Mouse (Mus musculus) limb, embryonic 14.5 days (tissue): ENCODE data around the gene Gga1. TPM values are rescaled to one million over a fixed set of nuclear protein-coding genes. Genes with fewer than 3 reads are reported as not detected.

Experiments
- ATAC-seq: fragments of 200-750 bp; cut with Nextera tagmentation; 2 replicates; pipeline ENCODE4 v1.8.0; 2017; ENCODE audit warnings: low read depth, moderate number of reproducible peaks, moderate TSS enrichment; ENCODE audit not compliant: low FRiP score
- DNase-seq: peaks from one replicate; pipeline ENCODE4 v3.0.0-alpha.2; 2015; ENCODE audit warnings: low spot score
- H3K27ac ChIP-seq: fragments of 300-500 bp; sonication (generic); replicated peaks from 2 replicates; pipeline ENCODE4 v1.5.1; 2014; ENCODE audit warnings: low read depth, mild to moderate bottlenecking, low read length, moderate library complexity, mixed read lengths
- H3K27me3 ChIP-seq: fragments of 300-500 bp; sonication (generic); 2 replicates; pipeline ENCODE4 v1.6.1; 2014; ENCODE audit warnings: low read length, mixed read lengths; ENCODE audit not compliant: control insufficient read depth, insufficient read depth
- H3K36me3 ChIP-seq: fragments of 300-500 bp; sonication (generic); 2 replicates; pipeline ENCODE4 v1.6.1; 2014; ENCODE audit warnings: mild to moderate bottlenecking, low read length, moderate library complexity, mixed read lengths; ENCODE audit not compliant: control insufficient read depth, insufficient read depth
- H3K4me1 ChIP-seq: fragments of 300-500 bp; sonication (generic); 2 replicates; pipeline ENCODE4 v1.6.1; 2014; ENCODE audit warnings: antibody characterized with exemption, low read length, mixed read lengths; ENCODE audit not compliant: control insufficient read depth, insufficient read depth
- H3K4me2 ChIP-seq: fragments of 300-500 bp; sonication (generic); replicated peaks from 2 replicates; pipeline ENCODE4 v1.6.1; 2014; ENCODE audit warnings: low read depth, mild to moderate bottlenecking, low read length, moderate library complexity; ENCODE audit not compliant: severe bottlenecking
- H3K4me3 ChIP-seq: fragments of 300-500 bp; sonication (generic); replicated peaks from 2 replicates; pipeline ENCODE4 v1.5.1; 2014; ENCODE audit warnings: low read length
- H3K9ac ChIP-seq: fragments of 300-500 bp; sonication (generic); 2 replicates; pipeline ENCODE4 v1.6.1; 2014; ENCODE audit warnings: mild to moderate bottlenecking, low read depth, low read length, moderate library complexity; ENCODE audit not compliant: severe bottlenecking
- H3K9me3 ChIP-seq: fragments of 300-500 bp; sonication (generic); 2 replicates; pipeline ENCODE4 v1.6.1; 2016; ENCODE audit warnings: low read length; ENCODE audit not compliant: control insufficient read depth
- POLR2A ChIP-seq: fragments of 200-500 bp; IDR thresholded peaks from 2 replicates; pipeline ENCODE4 v1.8.0; 2012; ENCODE audit warnings: inconsistent platforms, mild to moderate bottlenecking, moderate library complexity, borderline replicate concordance; ENCODE audit not compliant: insufficient read depth, insufficient read length; ENCODE audit errors: extremely low read depth
- WGBS: fragments of 180-500 bp; shearing (Covaris S2); extraction: QIAGEN DNeasy Blood & Tissue Kit; methylation state at CpG from one replicate; pipeline ENCODE4 v1.1.7; 2014; 5-methylcytosine and 5-hydroxymethylcytosine counted together
- polyA plus RNA-seq, 2 experiments: library from polyadenylated mRNA; depleted of rRNA in 1 of 2; stranded (reverse) in 1 of 2; unstranded in 1 of 2; fragments of >200 nt; fragmentation: Nextera tagmentation in 1 of 2; extraction: Ambion mirVana in 1 of 2; gene quantifications; 2 replicates each; pipeline versions ENCODE4 v1.2.1 to v1.2.3; 2012 to 2014

Gga1 gene
- polyA plus RNA-seq, 2 experiments, result 43.6 to 60.6 TPM

DNA sequence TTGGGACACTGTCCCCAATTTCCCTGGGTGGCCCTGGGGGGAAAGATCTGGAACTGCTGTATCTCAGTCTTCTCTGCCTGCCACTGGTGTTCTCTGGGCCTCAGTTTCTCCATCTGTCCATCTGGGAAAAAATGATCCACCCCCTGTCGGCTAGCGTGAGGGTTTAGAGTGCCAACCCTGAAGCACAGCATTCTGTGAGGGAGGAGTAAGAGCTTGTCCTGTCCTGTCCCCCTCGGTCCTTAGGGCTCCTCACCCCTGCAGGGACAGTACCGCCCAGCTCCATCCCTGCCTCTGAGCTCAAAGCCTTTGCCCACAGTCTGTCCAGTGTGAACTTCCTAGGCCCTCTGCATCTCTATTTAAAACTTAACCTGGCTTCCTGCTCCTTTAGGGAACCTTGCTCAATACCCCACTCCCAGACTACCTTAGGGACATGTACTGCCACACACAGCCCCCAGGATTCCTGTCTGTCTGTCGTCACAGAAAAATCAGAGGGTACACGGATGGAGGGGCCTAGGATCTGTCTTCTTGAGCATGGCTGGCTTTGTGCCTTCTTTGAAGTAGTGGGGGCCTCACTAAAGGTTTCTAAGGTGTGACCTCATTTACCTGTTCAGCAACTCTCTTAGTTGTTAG, 35.7 kb upstream of the Gga1 start:
- H3K36me3 ChIP-seq, result no peaks in the 10 kb centered on the region
- 47% methylated on average over 6 of the region's 6 CpGs for WGBS
- H3K4me2 ChIP-seq, result no peak overlapping the region
- peaks cover 38% of the 10 kb centered on the region for H3K4me1 ChIP-seq
- no peak overlapping the region for H3K9ac ChIP-seq
- DNase-seq, result no peak
- no peak overlapping the region for H3K27ac ChIP-seq
- no peak for ATAC-seq
- peaks cover 5% of the 10 kb centered on the region; the same call in 1 of the 2 replicates for H3K27me3 ChIP-seq
- H3K9me3 ChIP-seq, result no peaks in the 10 kb centered on the region
- H3K4me3 ChIP-seq, result no peak overlapping the region
- TF ChIP-seq POLR2A, result no peak

DNA sequence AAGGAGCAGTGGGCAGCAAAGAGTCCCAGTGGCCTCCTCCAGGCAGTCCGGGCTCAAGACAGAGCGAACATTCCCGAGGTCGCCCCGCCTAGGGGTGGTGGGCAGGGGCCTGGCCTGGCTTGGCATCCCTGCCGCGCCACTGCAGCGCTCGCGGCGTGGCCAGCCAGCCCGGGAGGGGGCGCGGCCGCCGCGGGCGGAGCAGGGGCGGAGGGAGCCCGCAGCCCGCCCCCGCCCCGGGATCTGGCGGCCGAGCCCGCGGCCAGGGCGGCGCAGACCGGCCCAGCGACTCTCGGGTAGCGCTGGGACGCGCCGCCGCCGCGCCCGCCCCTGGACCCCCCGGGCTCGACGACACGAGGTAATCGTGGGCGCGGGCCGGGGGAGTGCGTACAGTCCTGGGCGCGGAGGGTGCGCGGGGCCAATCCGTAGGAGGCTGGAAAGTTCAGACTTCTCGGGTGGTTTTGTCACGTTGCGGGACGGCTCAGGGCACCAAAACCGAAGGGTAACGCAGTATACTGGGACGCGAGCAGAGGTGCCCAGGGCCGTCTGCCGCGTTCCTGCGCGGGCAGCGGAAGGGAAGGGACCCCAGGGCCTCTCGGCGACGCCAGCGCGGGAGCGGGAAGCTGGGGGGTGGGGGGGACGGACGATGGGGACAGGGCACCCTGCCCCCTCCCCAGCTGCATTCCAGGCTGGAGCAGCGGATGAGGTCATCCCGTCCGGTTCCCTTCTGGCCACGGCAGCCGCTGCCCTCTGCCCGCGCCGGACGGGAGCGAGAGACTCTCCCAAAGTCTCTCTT, 34.4 kb upstream of the Gga1 start, which contains the start of gene Cdc42ep1:
Gene Cdc42ep1, plus strand, starts transcription at position 254 of the 793 bp plus-strand sequence.
- peaks cover 5% of the 10 kb centered on the region; the same call in 1 of the 2 replicates for H3K27me3 ChIP-seq
- H3K27ac ChIP-seq, result peak within 1 kb of the TSS; percentile 61; the same call in 1 of the 2 replicates
- H3K9me3 ChIP-seq, result no peaks in the 10 kb centered on the region
- peak within 1 kb of the TSS; percentile 58 for H3K4me3 ChIP-seq
- TF ChIP-seq POLR2A, result no peak
- peak within 1 kb of the TSS; percentile 73 for H3K9ac ChIP-seq
- H3K36me3 ChIP-seq, result peaks cover 4% of the 10 kb centered on the region; the same call in 1 of the 2 replicates
- 3% methylated on average over 46 of the region's 86 CpGs for WGBS
- DNase-seq (peak; percentile 45), ATAC-seq (peak; percentile 73)
- peak within 1 kb of the TSS; percentile 88 for H3K4me2 ChIP-seq
- H3K4me1 ChIP-seq, result peaks cover 38% of the 10 kb centered on the region

DNA sequence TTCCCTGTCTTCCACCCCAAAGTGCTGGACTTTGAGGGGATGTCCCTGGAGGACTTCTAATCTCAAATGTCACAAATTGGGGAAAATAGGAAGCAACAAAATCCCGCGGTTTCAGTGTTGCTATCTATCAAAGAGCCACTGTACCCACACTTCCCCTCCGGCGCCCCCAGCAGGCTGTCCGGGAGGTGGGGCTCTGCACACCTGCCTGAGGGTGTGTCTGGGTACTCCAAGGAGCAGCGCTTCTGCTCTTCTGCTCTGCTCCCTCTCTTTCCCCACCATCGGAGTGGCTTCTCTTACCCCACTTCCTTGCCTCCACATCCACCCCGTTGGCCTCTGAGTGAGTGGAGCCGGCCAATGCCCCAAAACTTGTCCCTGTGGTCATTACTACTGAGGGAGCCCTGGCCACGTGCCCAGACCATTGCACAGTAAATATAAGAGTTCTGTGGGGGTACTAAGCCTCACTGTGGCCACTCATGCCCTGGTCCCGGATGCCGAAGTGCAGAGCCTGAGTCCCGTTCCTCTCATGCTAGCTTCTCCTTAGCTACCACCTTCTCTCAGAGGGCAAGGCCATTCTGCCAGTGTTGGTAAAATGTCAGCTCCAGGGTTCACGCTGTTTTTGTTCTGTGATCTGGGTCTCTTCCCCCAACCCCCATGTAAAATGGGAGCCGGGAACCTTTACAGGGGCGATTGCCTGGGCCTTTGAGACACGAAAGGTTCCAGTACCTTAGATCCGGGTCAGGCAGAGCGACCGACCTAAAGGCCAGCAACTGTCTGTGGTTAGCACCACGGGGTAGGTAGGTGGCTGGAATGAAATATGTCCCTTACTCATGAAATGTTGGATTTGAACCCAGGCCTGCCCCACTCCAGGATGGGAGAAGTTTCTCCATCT, 33.2 kb upstream of the Gga1 start:
- Histone ChIP-seq H3K4me2 (peak overlapping the region; percentile 88), H3K4me3 (peak overlapping the region; percentile 58), H3K9me3 (no peaks in the 10 kb centered on the region), H3K4me1 (peaks cover 38% of the 10 kb centered on the region), H3K36me3 (peaks cover 4% of the 10 kb centered on the region; the same call in 1 of the 2 replicates), H3K27me3 (peaks cover 5% of the 10 kb centered on the region; the same call in 1 of the 2 replicates), H3K27ac (no peak overlapping the region), H3K9ac (peak overlapping the region; percentile 12; the same call in 1 of the 2 replicates)
- ATAC-seq, result no peak
- no peak for DNase-seq
- TF ChIP-seq POLR2A, result no peak
- 37% methylated on average over 21 of the region's 21 CpGs for WGBS

DNA sequence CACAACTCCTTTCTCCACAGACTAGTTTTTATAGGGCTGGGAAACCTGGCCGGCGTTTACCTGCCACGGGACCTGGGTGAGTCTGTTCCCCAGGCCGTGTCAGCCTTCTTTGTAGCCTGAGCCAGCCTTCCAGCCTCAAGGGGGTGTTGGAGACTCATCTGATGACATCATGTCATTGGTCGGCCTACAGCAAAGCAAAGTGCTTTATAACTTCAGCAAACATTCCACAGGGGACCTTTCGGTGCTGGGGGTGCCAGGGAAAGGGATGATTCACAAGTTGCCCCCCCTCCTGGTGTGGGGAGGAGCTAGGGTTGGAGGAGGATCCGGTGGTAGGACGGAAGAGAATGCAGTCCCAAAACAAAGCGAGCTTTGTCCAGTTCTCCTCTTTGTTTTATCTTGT, 32.2 kb upstream of the Gga1 start:
- Histone ChIP-seq H3K4me1 (peaks cover 32% of the 10 kb centered on the region), H3K4me3 (peak overlapping the region; percentile 2; the same call in 1 of the 2 replicates)

More for the DNA sequence above, 32.2 kb upstream of the Gga1 start:
- TF ChIP-seq POLR2A, result no peak
- peak overlapping the region; percentile 88; the same call in 1 of the 2 replicates for H3K4me2 ChIP-seq
- H3K27ac ChIP-seq, result no peak overlapping the region
- 28% methylated on average over 9 of the region's 9 CpGs for WGBS
- ATAC-seq, result no peak
- no peak for DNase-seq
- peaks cover 5% of the 10 kb centered on the region; the same call in 1 of the 2 replicates for H3K27me3 ChIP-seq
- H3K36me3 ChIP-seq, result peaks cover 4% of the 10 kb centered on the region; the same call in 1 of the 2 replicates
- no peaks in the 10 kb centered on the region for H3K9me3 ChIP-seq
- no peak overlapping the region for H3K9ac ChIP-seq
